Mouse (Mus musculus) heart, postnatal 0 days (tissue): ENCODE measurements around the gene Gdf1.

Source experiments
- CTCF ChIP-seq: IDR thresholded peaks from 2 replicates; pipeline ENCODE4 v1.5.1; 2016; ENCODE audit warnings: antibody characterized with exemption, control low read depth, low read depth
- EP300 ChIP-seq: IDR thresholded peaks from 2 replicates; pipeline ENCODE4 v1.6.1; 2016; ENCODE audit warnings: antibody characterized with exemption, low read depth

- TF ChIP-seq CTCF = no peak
- TF ChIP-seq EP300 = no peak
Observed at GRCm38 (mm10) chr8:70354004-70354403, 24.4 kb downstream of the Gdf1 start.
